Mouse (Mus musculus): ENCODE data around the gene Fbxo47.

Fbxo47 gene

DNA sequence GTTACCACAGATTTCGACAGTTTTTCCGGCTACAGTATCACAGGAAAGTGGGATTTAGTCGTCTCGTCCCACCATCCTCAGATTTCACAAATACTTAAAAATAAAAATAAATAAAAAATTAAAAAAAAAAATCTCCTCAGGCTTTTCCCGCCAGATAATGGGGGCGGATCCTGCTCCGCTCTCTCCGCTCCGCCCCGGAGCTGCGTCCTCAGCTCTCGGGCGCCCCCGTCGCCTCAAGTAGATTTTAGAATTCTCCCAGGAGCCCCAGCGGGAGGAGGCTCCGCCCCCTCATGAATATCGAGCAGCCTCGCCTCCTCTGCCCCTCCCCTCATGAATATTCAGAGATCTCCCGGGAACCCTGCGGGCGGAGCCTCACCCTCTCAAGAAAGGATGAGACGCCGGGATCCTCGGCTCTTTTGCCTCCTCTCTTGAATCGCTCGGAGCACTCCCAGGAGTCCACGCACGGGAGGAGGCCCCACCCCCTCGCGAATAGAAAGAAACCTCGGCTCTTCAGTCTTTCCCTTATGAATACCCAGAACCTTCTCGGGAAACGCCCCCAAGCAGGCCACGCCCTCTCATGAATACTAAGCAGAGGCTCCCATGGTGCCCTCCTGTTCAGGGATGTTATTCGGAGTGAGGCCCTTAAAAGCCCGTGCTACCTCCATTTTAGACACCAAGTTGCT lies at the start of gene Fbxo47:
Fbxo47 (minus strand) TSS at position 237 of the 683 bp plus-strand sequence.
- DNase-seq (ENCODE audit: low spot score in 2 of 2) = peak; percentile 91 to 93

- no peak for DNase-seq (ENCODE audit: low spot score in 2 of 2)
These were observed 49.6 kb upstream of the Fbxo47 start for GRCm38 (mm10) chr11:97933553-97933952.

DNA sequence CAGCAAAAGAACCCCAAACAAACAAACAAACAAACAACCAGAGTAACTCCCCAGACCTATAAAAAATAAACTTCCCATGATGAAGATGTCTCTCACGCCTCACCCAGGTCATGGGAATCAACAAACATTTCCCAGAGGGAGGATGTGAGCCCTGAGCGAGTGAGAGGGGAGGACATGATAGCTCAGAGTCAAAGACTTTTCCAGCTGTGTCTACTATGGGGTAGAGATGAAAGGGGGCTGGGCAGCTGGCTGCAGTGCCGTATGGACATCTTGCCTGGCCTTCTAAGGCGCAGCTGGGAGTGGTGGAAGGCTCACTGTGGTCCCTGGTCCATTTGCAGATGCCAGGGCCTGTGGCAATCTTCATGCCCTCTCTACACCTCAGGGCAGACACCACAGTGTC lies 45.0 kb upstream of the Fbxo47 start:
- no peak for DNase-seq (ENCODE audit: low spot score in 2 of 2)

DNA sequence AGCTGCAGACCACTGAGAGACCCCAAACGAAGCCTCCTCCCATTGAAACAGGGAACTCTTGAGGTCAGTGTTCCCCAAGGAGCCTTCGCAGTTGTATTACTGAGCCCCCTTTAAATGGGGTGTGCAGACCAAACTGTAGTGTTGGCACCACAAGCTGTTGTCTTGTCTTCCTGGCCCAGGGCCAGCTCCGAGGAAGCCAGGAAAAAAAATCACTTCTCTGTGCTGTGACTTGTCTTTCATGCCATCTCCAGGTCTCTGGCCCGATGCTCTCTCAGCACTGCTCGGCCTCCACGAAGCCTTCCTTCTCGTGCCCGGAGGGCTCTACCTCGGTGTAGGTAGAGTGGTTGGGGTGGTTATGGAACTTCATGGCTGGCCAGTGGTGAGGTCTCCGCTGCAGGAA lies 40.3 kb upstream of the Fbxo47 start:
- no peak for DNase-seq (ENCODE audit: low spot score in 2 of 2)

- DNase-seq (ENCODE audit: low spot score in 2 of 2) = no peak
These were observed 39.7 kb upstream of the Fbxo47 start for GRCm38 (mm10) chr11:97923639-97924038.

- no peak for DNase-seq (ENCODE audit: low spot score in 2 of 2)
These were observed 32.1 kb upstream of the Fbxo47 start for GRCm38 (mm10) chr11:97915974-97916503.

- no peak for DNase-seq (ENCODE audit: low spot score in 2 of 2)
These were observed 31.5 kb upstream of the Fbxo47 start for GRCm38 (mm10) chr11:97915471-97915870.

- no peak for DNase-seq (ENCODE audit: low spot score in 2 of 2)
These were observed 29.2 kb upstream of the Fbxo47 start for GRCm38 (mm10) chr11:97913111-97913510.

- no peak for DNase-seq (ENCODE audit: low spot score in 2 of 2)
These were observed 24.8 kb upstream of the Fbxo47 start for GRCm38 (mm10) chr11:97908634-97909348.

GRCm38 (mm10) chr11:97907935-97908334 lies 24.0 kb upstream of the Fbxo47 start:
- DNase-seq (ENCODE audit: low spot score in 2 of 2) = no peak

DNA sequence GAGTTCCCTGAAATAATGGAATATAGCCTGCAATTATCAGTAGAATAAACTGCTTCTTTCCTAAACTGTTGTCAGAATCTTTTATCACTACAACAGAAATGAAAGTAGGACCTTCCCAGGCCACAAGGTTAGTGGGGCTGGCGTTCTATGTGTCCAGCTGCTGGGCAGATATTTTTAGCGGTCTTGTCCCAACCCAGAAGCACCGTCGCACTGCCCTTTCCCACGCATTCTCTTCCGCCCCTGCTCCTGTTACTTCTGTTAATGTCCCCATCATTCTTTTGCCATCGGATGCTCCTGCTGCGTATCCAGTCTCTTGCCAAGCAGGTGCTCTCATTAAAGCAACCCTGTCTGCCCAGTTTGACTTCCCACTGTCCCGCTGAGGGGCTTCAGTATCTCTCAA lies 23.0 kb upstream of the Fbxo47 start:
- DNase-seq (ENCODE audit: low spot score in 2 of 2) = no peak

DNA sequence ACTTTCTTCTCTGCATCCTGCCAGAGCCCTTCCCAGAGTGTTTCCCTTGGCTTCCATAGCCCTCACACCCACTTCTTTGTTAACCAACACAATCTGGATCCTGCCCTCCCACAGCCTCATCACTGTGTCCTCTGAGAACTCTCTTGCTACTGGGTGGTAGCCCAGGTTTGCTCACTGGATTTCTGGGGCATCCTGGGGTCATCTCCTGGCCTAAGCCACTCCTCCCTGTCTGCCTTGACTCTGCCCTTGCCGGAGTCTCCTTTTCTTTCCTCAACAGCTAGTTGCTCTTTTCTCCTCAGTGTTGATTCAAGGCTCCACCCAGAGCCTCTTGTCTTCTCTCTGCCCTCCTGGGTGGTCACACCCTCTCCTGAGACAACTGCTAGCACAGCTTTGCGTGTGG lies 22.0 kb upstream of the Fbxo47 start:
- DNase-seq (ENCODE audit: low spot score in 2 of 2) = no peak

DNA sequence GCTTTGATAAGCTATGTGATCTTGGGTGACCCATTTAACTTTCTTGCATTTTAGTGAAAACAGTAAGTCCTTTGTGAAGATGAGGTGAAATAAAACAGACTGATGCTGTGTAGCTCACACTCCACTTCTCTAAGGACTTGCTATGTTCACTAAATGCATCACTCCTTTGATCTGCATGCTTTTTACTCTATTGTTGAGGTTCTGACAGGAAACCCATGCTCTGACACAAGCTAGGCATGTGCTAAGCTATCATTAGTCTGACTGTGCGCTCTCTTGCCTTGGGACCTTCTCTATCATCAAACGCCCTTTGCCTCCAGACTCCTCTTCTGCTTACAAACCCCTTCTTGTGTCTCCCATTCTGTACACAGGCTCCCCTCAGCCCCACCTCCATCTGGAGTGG lies 21.6 kb upstream of the Fbxo47 start:
- no peak for DNase-seq (ENCODE audit: low spot score in 2 of 2)

DNA sequence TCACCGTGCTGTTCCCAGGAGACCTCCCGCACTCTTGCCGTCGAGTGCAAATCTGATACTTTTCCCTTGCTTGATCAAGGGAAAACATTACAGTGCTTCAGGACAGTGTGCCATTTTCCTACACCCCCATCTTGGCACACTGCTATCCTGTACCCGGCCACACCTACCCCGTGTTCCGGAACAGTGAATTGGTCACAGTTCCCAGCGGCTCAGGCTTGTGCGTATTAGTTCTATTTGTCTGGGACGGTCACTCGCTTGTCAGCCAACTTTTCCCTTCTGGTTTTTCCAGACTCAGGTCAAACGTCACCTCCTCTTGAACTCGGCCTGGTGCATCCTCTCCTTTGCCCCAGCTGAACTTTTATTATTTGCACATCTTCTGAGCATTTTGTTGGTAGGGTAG lies 20.8 kb upstream of the Fbxo47 start:
- DNase-seq (ENCODE audit: low spot score in 2 of 2) = no peak

- DNase-seq (ENCODE audit: low spot score in 2 of 2) = no peak
These were observed 17.9 kb upstream of the Fbxo47 start for GRCm38 (mm10) chr11:97901806-97902205.

GRCm38 (mm10) chr11:97899822-97900221 lies 15.9 kb upstream of the Fbxo47 start:
- peak; percentile 42 to 81 for DNase-seq (ENCODE audit: low spot score in 2 of 2)

DNA sequence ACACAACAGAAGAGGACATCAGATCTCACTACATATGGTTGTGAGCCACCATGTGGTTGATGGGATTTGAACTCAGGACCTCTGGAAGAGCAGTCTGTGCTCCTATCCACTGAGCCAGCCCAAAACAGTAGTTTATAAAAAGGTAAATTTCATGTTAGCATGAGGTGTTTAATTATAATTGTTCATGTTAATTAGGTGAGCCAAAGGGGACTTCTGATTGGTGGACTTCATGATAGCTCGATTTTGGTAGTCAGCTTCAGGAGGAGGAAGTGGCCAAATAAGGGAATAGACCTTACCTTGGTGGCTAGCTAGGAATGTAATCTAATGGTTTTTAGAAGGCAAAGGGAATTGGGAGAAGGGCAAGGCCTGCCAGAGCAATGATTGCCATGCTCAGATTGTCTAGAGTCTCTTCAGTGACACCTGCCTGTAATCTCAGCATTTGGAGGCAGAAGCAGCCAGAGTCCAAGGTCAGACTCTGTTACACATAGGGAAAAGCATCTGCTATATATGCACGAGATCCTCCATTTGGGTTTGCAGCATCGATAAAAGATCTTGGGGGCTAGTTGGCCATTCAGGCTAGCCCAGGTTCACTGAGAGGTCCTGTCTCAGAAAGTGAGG lies 13.7 kb upstream of the Fbxo47 start:
- DNase-seq (ENCODE audit: low spot score in 2 of 2) = no peak

DNA sequence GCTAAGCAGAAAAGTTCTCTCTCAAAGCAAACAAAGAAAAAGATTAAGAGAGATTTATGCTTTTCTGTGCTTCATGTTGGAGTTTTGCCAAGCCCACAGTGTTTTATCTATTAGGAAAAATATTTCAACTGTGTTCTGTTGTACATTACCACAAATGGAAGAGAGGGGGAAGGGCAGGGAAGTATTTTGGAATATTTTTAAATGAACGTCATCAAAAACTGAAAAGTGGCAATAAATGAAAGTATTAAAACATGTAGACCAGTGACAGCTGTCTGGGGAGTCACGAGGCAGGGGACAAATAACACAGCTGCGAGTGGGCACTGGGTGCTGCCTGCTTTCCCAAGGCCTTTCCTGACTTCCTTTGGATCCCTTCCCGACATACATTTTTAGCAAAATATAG lies 12.7 kb upstream of the Fbxo47 start:
- no peak for DNase-seq (ENCODE audit: low spot score in 2 of 2)

DNA sequence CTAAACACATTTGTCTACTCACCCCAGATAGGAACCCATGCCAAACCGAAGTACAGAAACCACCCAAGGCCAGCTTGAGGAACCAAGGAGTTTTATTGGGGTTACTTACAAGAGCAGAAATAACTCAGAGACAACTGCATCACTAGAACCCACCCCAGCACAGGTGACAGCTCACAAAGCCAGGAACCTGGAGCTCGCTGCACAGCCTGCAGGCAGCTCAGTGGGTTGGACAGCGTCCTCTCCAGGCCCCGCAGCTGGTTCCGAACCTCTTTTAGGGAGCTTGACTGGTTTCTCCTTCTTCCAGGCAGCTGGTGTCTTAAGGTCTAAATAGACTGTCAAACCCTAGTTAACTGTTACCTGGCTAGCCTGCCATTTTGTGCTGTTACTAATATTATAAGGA lies 7.9 kb upstream of the Fbxo47 start:
- DNase-seq (ENCODE audit: low spot score in 2 of 2) = no peak

DNA sequence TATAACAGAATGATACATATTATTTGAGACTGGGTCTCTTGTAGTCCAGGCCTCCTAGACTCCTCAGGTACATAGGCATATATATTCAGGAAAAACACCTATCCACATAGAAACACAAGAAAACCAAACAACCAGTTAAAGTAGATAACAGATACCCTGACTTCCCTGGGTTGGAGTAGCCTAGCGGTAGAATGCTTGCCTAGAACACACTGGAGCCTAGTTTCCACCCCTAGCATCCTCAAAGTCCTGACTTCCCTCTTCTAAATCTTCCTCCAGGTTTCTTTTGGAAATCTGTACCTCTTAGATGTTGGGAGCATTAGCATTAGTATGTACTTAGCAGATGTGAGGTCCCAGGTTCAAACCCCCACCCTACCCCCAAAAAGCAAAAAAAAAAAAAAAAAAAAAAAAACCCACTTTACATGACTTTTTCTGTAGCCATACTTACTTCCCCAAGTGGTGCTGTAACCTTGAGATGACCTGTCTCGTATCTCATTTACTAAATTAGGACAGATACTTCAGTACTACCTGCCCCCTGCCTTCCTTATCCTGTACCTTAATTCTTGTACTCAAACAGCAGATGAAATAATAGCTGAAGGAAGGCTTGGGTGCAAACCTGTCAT lies 1.5 kb upstream of the Fbxo47 start:
- DNase-seq (ENCODE audit: low spot score in 2 of 2) = no peak

- DNase-seq (ENCODE audit: low spot score in 2 of 2) = no peak
These were observed 739 bp upstream of the Fbxo47 start for GRCm38 (mm10) chr11:97884601-97885185.

- DNase-seq (ENCODE audit: low spot score in 2 of 2) = peak; percentile 67 to 76
These were observed 424 bp downstream of the Fbxo47 start for GRCm38 (mm10) chr11:97883542-97883917.

Data from spleen, postnatal 14 days (tissue).